Mouse (Mus musculus) embryonic facial prominence, embryonic 14.5 days (tissue): Measurements from ENCODE around the gene Gpr174. TPM values are rescaled to one million over a fixed set of nuclear protein-coding genes. Genes with fewer than 3 reads are reported as not detected.

Source experiments
- ATAC-seq: fragments of 200-750 bp; cut with Nextera tagmentation; 2 replicates; pipeline ENCODE4 v1.8.0; 2017; ENCODE audit warnings: low read depth, moderate number of reproducible peaks, moderate TSS enrichment
- DNase-seq: peaks from one replicate; pipeline ENCODE4 v3.0.0-alpha.2; 2015; ENCODE audit warnings: low spot score
- H3K27ac ChIP-seq: fragments of 300-500 bp; sonication (generic); replicated peaks from 2 replicates; pipeline ENCODE4 v1.5.1; 2014; ENCODE audit warnings: low read depth, mild to moderate bottlenecking, low read length, moderate library complexity
- H3K27me3 ChIP-seq: fragments of 300-500 bp; sonication (generic); replicated peaks from 2 replicates; pipeline ENCODE4 v1.6.1; 2014; ENCODE audit warnings: low read length; ENCODE audit not compliant: control insufficient read depth, insufficient read depth
- H3K36me3 ChIP-seq: fragments of 300-500 bp; sonication (generic); 2 replicates; pipeline ENCODE4 v1.6.1; 2014; ENCODE audit warnings: low read length, mixed read lengths; ENCODE audit not compliant: control insufficient read depth, insufficient read depth
- H3K4me1 ChIP-seq: fragments of 300-500 bp; sonication (generic); 2 replicates; pipeline ENCODE4 v1.6.1; 2014; ENCODE audit warnings: antibody characterized with exemption, low read length; ENCODE audit not compliant: control insufficient read depth, insufficient read depth
- H3K4me2 ChIP-seq: fragments of 300-500 bp; sonication (generic); 2 replicates; pipeline ENCODE4 v1.6.1; 2014; ENCODE audit warnings: low read depth, mild to moderate bottlenecking, low read length, moderate library complexity, mixed read lengths
- H3K4me3 ChIP-seq: fragments of 300-500 bp; sonication (generic); 2 replicates; pipeline ENCODE4 v1.5.1; 2014; ENCODE audit warnings: low read depth, mild to moderate bottlenecking, low read length
- H3K9ac ChIP-seq: fragments of 300-500 bp; sonication (generic); 2 replicates; pipeline ENCODE4 v1.6.1; 2014; ENCODE audit warnings: low read depth, mild to moderate bottlenecking, low read length, moderate library complexity, mixed read lengths
- H3K9me3 ChIP-seq: fragments of 300-500 bp; sonication (generic); 2 replicates; pipeline ENCODE4 v1.6.1; 2016; ENCODE audit warnings: low read length; ENCODE audit not compliant: control insufficient read depth
- WGBS: fragments of 180-500 bp; shearing (Covaris S2); extraction: QIAGEN DNeasy Blood & Tissue Kit; methylation state at CpG from one replicate; pipeline ENCODE4 v1.1.7; 2014; 5-methylcytosine and 5-hydroxymethylcytosine counted together
- polyA plus RNA-seq: library from polyadenylated mRNA; unstranded; fragments of >200 nt; fragmentation: Nextera tagmentation; extraction: Ambion mirVana; gene quantifications from 2 replicates; pipeline ENCODE4 v1.2.1, GENCODE M21; 2014

Gpr174 gene
- 0.08 and 0.54 TPM in 2 replicates for polyA plus RNA-seq

DNA sequence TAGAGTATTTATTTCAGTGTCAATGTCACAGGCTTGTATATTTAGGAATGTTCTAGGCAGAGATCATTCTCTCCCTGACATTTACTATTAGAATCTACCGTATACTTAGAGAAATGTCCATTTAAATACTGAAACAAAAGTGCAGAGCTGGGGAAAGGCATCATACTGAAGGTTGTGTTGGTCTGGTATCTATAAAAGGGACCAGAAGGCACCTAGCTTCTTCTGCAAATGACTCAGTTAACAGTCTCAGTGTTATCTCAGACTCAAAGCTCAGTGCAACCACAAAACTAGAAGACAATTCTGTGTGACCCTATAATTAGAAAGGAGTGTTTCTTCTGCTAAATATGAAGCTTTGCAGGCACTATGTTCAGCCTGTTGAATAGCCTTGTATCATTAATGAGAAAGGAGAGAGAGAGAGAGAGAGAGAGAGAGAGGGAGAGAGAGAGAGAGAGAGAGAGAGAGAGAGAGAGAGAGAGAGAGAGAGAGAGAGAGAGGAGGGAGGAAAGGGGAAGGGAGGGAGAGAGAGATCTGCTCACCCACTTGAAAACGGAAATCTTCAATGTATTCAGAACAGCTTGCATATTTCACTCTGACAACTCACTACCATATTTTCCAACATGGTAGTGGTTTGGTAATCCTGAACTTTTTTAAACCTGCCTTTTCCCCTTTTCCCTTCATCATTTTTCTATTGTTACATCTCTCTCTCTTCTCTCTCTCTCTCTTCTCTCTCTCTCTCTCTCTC lies at the start of gene Gpr174:
Gene Gpr174, plus strand, starts transcription at position 393 of the 742 bp plus-strand sequence.
- no peaks in the 10 kb centered on the region for H3K9me3 ChIP-seq
- no peak within 1 kb of the TSS for H3K27ac ChIP-seq
- no peaks in the 10 kb centered on the region for H3K36me3 ChIP-seq
- DNase-seq (no peak), ATAC-seq (no peak)
- no peak within 1 kb of the TSS for H3K4me3 ChIP-seq
- H3K9ac ChIP-seq: no peak within 1 kb of the TSS
- whole genome bisulfite sequencing: 73% methylated on average over 2 of the region's 2 CpGs
- H3K4me2 ChIP-seq: no peak within 1 kb of the TSS
- H3K4me1 ChIP-seq: no peaks in the 10 kb centered on the region
- H3K27me3 ChIP-seq: no peaks in the 10 kb centered on the region; the same call in 1 of the 2 replicates

DNA sequence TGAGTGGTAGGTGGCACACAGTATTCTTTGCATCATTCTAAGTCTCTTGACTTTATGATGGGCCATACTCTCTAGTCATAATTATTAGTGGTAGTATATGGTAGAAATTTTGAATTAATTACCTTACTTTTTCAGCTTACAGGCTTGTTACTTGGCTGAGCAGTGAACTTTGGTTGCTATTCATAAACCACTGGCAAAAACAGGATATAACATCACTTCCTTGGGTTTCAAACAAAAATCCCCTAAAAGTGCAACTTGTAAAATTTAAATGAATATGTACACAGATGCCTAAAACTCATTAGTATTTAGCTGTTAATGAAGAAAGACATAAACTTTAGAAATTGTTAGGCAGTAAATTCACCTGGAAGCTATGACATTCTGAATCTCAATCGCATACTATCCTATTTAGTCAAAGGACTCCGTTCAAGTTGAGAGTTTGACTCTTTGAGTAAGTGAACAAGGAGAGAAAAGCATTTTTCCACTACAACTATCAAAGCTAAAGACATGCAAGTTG lies 38.0 kb upstream of the Gpr174 start:
- Histone ChIP-seq H3K9me3 (no peaks in the 10 kb centered on the region), H3K27me3 (no peaks in the 10 kb centered on the region), H3K36me3 (no peaks in the 10 kb centered on the region), H3K27ac (no peak overlapping the region), H3K4me3 (no peak overlapping the region), H3K4me1 (no peaks in the 10 kb centered on the region), H3K4me2 (no peak overlapping the region), H3K9ac (no peak overlapping the region)
- no peak for ATAC-seq
- DNase-seq: no peak
- WGBS: 78% methylated on average over 2 of the region's 2 CpGs

DNA sequence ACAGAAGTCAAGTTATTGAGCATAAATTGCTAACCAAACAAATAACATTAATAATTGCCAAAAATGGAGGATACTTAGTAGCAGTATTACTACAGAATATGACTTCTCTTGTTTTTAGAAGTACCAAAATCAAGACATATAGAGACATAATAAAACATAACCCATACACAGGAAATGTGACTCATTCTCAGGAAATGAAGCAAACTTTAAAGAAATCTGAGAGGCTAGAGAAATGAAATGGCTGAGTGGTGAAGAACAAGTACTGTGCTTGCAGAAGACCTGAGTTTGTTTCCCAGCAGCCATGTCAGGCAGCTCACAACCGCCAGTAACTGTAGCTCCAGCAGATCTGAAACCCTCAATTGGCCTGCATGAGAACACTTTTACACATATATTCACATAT lies 30.8 kb upstream of the Gpr174 start:
- no peaks in the 10 kb centered on the region for H3K36me3 ChIP-seq
- H3K4me3 ChIP-seq: no peak overlapping the region
- H3K27ac ChIP-seq: no peak overlapping the region
- H3K9me3 ChIP-seq: no peaks in the 10 kb centered on the region
- no peaks in the 10 kb centered on the region for H3K27me3 ChIP-seq
- H3K9ac ChIP-seq: no peak overlapping the region
- ATAC-seq (no peak), DNase-seq (no peak)
- WGBS: 69% methylated on average over 1 of the region's 1 CpGs
- H3K4me2 ChIP-seq: no peak overlapping the region
- H3K4me1 ChIP-seq: no peaks in the 10 kb centered on the region

DNA sequence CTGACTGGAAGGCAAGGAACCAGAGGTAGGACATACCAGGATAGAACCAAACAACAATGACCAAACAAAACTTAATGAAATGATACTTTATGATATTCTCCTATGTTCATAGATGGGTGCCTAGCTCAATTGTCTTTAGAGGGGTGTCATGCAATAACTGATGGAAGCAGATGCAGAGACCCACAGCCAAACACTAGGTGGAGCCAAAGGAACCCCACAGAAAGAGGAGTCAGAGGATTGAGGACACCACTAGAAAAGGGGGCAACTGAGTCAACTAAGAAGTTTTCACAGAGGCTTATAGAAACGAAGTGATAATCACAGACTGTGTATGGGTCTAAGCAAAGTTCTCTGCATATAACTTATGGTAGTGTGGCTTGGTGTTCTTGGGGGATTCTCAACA lies 24.5 kb upstream of the Gpr174 start:
- H3K4me1 ChIP-seq: no peaks in the 10 kb centered on the region
- no peak for DNase-seq
- H3K4me3 ChIP-seq: no peak overlapping the region
- H3K27me3 ChIP-seq: no peaks in the 10 kb centered on the region
- H3K9me3 ChIP-seq: no peaks in the 10 kb centered on the region
- H3K27ac ChIP-seq: no peak overlapping the region
- no peak overlapping the region for H3K9ac ChIP-seq
- WGBS: 58% methylated on average over 1 of the region's 1 CpGs
- no peak for ATAC-seq
- no peak overlapping the region for H3K4me2 ChIP-seq
- no peaks in the 10 kb centered on the region for H3K36me3 ChIP-seq

DNA sequence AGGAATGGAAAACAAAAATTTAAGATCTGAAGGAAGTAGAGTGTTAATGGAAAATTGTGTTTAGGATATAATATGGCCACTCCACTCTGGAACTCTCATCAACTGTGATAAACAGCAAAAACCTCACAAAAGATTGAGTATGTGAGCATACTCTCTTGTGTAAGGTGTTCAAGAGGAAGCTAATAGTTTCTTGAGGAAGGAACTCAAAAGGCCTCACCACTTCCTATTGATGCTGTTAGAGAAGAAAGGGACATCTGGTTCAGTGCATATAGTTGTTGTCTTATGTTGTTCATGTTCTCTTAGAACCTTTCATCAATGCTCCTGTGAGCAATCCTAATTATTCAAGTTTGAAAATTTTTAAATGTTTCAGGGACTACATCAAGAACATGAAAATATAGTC lies 21.0 kb upstream of the Gpr174 start:
- ATAC-seq: no peak
- Histone ChIP-seq H3K4me1 (no peaks in the 10 kb centered on the region), H3K36me3 (no peaks in the 10 kb centered on the region), H3K4me3 (no peak overlapping the region), H3K9ac (no peak overlapping the region), H3K4me2 (no peak overlapping the region), H3K9me3 (no peaks in the 10 kb centered on the region), H3K27ac (no peak overlapping the region), H3K27me3 (no peaks in the 10 kb centered on the region)
- DNase-seq: no peak

DNA sequence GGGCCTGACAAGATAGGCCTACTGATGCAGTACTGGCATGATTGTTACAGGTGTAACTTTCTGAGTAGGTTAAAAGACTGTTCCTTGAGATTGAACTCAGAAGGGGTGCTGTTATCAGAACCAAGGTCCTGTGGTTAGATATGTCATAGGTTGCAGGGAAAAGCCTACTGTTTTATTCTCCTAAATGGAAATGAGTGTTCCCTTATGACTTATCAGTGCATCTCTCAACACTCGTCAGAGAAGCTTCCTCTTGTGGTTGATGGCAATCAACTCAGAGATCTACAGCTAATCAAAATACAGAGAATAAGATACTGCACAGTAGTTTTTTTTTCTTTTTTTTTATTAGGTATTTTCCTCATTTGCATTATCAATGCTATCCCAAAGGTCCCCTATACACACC lies 19.2 kb upstream of the Gpr174 start:
- Histone ChIP-seq H3K9me3 (no peaks in the 10 kb centered on the region), H3K4me3 (no peak overlapping the region), H3K27ac (no peak overlapping the region), H3K27me3 (no peaks in the 10 kb centered on the region), H3K4me1 (no peaks in the 10 kb centered on the region), H3K36me3 (no peaks in the 10 kb centered on the region), H3K9ac (no peak overlapping the region), H3K4me2 (no peak overlapping the region)
- ATAC-seq: no peak
- 64% methylated on average over 1 of the region's 1 CpGs for WGBS
- DNase-seq: no peak

DNA sequence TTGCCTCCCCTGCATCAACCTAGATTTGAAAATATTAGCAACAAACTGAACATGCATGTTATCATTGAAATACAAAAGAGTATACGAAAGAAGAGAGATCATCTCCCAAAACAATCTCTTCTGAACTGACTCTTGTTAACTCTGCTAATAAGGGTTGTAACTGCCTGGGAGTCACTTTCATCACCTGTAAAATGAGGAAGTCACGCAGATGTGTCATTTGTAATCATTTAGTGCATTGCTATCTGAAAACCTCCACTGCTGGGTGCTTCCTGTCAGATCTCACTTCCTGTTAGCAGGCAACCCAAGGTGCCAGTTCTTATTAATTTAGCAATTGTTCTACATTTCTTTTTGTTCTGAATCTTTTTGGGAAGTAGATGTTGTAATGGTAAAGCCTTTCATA lies 5.3 kb upstream of the Gpr174 start:
- Histone ChIP-seq H3K9ac (no peak overlapping the region), H3K27me3 (no peaks in the 10 kb centered on the region; the same call in 1 of the 2 replicates), H3K9me3 (no peaks in the 10 kb centered on the region), H3K27ac (no peak overlapping the region), H3K4me1 (no peaks in the 10 kb centered on the region), H3K36me3 (no peaks in the 10 kb centered on the region), H3K4me2 (no peak overlapping the region), H3K4me3 (no peak overlapping the region)
- ATAC-seq (no peak), DNase-seq (no peak)
- 74% methylated on average over 2 of the region's 2 CpGs for WGBS

DNA sequence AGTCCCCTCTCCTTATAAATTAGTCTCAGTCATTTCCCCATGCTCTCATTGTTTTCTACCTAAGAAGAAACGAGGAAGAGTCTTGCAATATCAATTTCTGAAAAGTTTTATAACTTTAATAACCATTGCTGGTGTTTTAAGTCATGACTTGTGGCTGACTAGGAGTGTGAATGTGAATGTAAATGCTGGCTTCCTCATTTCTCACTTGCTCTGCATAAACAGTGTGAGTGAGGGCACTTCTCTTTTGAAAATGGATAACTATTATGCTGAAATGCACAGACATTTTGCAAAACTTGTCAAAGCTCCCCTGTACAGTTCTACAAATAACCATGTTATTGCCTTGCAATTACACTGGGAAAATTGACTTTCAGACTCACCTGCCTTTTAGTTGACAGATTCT lies 8.9 kb downstream of the Gpr174 start:
- no peak overlapping the region for H3K4me3 ChIP-seq
- no peak for DNase-seq
- no peaks in the 10 kb centered on the region for H3K36me3 ChIP-seq
- H3K27me3 ChIP-seq: 0 out of 2 replicates have a peak, but pooled peaks cover 3% of the 10 kb centered on the region
- H3K9ac ChIP-seq: no peak overlapping the region
- H3K27ac ChIP-seq: no peak overlapping the region
- no peaks in the 10 kb centered on the region for H3K9me3 ChIP-seq
- no peak overlapping the region for H3K4me2 ChIP-seq
- 41% methylated on average over 1 of the region's 1 CpGs for WGBS
- H3K4me1 ChIP-seq: no peaks in the 10 kb centered on the region
- no peak for ATAC-seq

DNA sequence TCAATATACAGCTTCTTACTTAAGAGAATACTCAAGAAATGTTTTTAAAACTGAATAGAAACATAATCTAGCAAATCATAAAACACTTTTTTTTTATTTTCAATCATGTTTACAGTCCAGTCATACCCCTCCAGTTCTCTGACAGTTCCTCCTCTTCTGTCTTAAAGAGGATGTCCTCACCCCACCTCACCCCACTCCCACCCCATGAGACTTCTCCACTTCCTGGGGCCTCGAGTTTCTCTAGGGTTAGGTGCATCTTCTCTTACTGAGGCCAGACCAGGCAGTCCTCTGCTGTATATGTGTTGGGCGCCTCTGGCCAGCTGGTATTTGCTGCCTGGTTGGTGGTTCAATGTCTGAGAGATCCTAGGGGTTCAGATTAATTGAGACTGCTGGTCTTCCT lies 21.9 kb downstream of the Gpr174 start:
- H3K9me3 ChIP-seq: no peaks in the 10 kb centered on the region
- H3K4me3 ChIP-seq: no peak overlapping the region
- no peak overlapping the region for H3K27ac ChIP-seq
- WGBS: 74% methylated on average over 2 of the region's 2 CpGs
- DNase-seq (no peak), ATAC-seq (no peak)
- no peaks in the 10 kb centered on the region for H3K36me3 ChIP-seq
- no peak overlapping the region for H3K9ac ChIP-seq
- H3K27me3 ChIP-seq: no peaks in the 10 kb centered on the region
- H3K4me2 ChIP-seq: no peak overlapping the region
- no peaks in the 10 kb centered on the region for H3K4me1 ChIP-seq
